Mouse (Mus musculus): ENCODE data around the gene Serpina1a. TPM values are rescaled to one million over a fixed set of nuclear protein-coding genes. Genes with fewer than 3 reads are reported as not detected.

Gene Serpina1a
- polyA plus RNA-seq, 1 experiment = not detected

Other genes with a start within 250 kb of the Serpina1a start
- gene Serpina10, start 232.1 kb downstream of the Serpina1a start, polyA plus RNA-seq (2012; ENCODE audit: insufficient read depth, insufficient read length, missing spikeins) = not detected in 2 replicates
- not detected in 2 replicates for gene Serpina6, start 206.3 kb downstream of the Serpina1a start, polyA plus RNA-seq (2012; ENCODE audit: insufficient read depth, insufficient read length, missing spikeins)
- gene Serpina16, start 187.4 kb downstream of the Serpina1a start, polyA plus RNA-seq (2012; ENCODE audit: insufficient read depth, insufficient read length, missing spikeins) = not detected in 2 replicates
- not detected in 2 replicates for gene Serpina1f, start 168.0 kb downstream of the Serpina1a start, polyA plus RNA-seq (2012; ENCODE audit: insufficient read depth, insufficient read length, missing spikeins)
- not detected in 2 replicates for gene Serpina1d, start 90.0 kb downstream of the Serpina1a start, polyA plus RNA-seq (2012; ENCODE audit: insufficient read depth, insufficient read length, missing spikeins)
- gene Serpina1b, start 33.2 kb downstream of the Serpina1a start, polyA plus RNA-seq (2012; ENCODE audit: insufficient read depth, insufficient read length, missing spikeins) = not detected in 2 replicates
- gene Serpina1c, start 41.3 kb upstream of the Serpina1a start, polyA plus RNA-seq (2012; ENCODE audit: insufficient read depth, insufficient read length, missing spikeins) = not detected in 2 replicates
- gene Serpina1e, start 95.4 kb upstream of the Serpina1a start, polyA plus RNA-seq (2012; ENCODE audit: insufficient read depth, insufficient read length, missing spikeins) = not detected in 2 replicates
- gene Serpina11, start 126.4 kb upstream of the Serpina1a start, polyA plus RNA-seq (2012; ENCODE audit: insufficient read depth, insufficient read length, missing spikeins) = not detected in 2 replicates
- gene Serpina9, start 150.2 kb upstream of the Serpina1a start, polyA plus RNA-seq (2012; ENCODE audit: insufficient read depth, insufficient read length, missing spikeins) = not detected in 2 replicates
- not detected in 2 replicates for gene Serpina12, start 180.9 kb upstream of the Serpina1a start, polyA plus RNA-seq (2012; ENCODE audit: insufficient read depth, insufficient read length, missing spikeins)
- not detected in 2 replicates for gene Serpina5, start 237.6 kb upstream of the Serpina1a start, polyA plus RNA-seq (2012; ENCODE audit: insufficient read depth, insufficient read length, missing spikeins)
- not detected in 2 replicates for gene Serpina3a, start 249.2 kb upstream of the Serpina1a start, polyA plus RNA-seq (2012; ENCODE audit: insufficient read depth, insufficient read length, missing spikeins)

Data from bone marrow macrophage, adult 2 months (primary cell).